Mouse (Mus musculus) MEL (cell line): ENCODE results near the gene Gm28048. TPM values are rescaled to one million over a fixed set of nuclear protein-coding genes. Genes with fewer than 3 reads are reported as not detected.

Experiments used
- DNase-seq: peaks from one replicate; pipeline ENCODE4 v3.0.0; 2011; ENCODE audit warnings: low read depth, low spot score
- H3K27ac ChIP-seq: 2 replicates; pipeline ENCODE4 v1.5.1; 2012; ENCODE audit warnings: low read depth, mild to moderate bottlenecking, control low read depth, low read length, moderate library complexity; ENCODE audit not compliant: control insufficient read depth
- H3K27me3 ChIP-seq, 2 experiments: fragments of 150-350 bp in 1 of 2; sonication (generic) in 1 of 2; 2 replicates each; pipeline ENCODE4 v1.6.1; 2012; ENCODE audit warnings: low read length in 2 of 2, mild to moderate bottlenecking in 2 of 2, improper control_type of control experiment in 1 of 2, moderate library complexity in 1 of 2; ENCODE audit not compliant: insufficient read depth in 2 of 2, control insufficient read depth in 1 of 2
- H3K36me3 ChIP-seq, 2 experiments: 2 replicates each; pipeline ENCODE4 v1.6.1; 2012 to 2014; ENCODE audit warnings: low read length in 2 of 2, improper control_type of control experiment in 1 of 2, inconsistent platforms in 1 of 2, mild to moderate bottlenecking in 1 of 2; ENCODE audit not compliant: insufficient read depth in 2 of 2, control insufficient read depth in 1 of 2
- H3K4me1 ChIP-seq, 2 experiments: fragments of 150-350 bp in 1 of 2; sonication (generic) in 1 of 2; 2 replicates each; pipeline ENCODE4 v1.6.1; 2012; ENCODE audit warnings: low read length in 2 of 2, improper control_type of control experiment in 1 of 2, mild to moderate bottlenecking in 1 of 2; ENCODE audit not compliant: insufficient read depth in 2 of 2, control insufficient read depth in 1 of 2
- H3K4me3 ChIP-seq, 2 experiments: fragments of 150-350 bp in 1 of 2; sonication (generic) in 1 of 2; 2 replicates each; pipeline ENCODE4 v1.5.1; 2012; ENCODE audit warnings: low read depth in 2 of 2, low read length in 2 of 2, mild to moderate bottlenecking in 2 of 2, moderate library complexity in 2 of 2, control low read depth in 1 of 2, improper control_type of control experiment in 1 of 2; ENCODE audit not compliant: control insufficient read depth in 1 of 2, insufficient read depth in 1 of 2
- H3K79me2 ChIP-seq: 2 replicates; pipeline ENCODE4 v1.6.1; 2012; ENCODE audit warnings: mild to moderate bottlenecking, low read length, moderate library complexity; ENCODE audit not compliant: control insufficient read depth, poor library complexity, insufficient read depth
- H3K9ac ChIP-seq: 2 replicates; pipeline ENCODE4 v1.6.1; 2012; ENCODE audit warnings: low read depth, mild to moderate bottlenecking, control low read depth, low read length, moderate library complexity; ENCODE audit not compliant: control insufficient read depth, poor library complexity, severe bottlenecking
- H3K9me3 ChIP-seq: fragments of 150-350 bp; sonication (generic); replicated peaks from 2 replicates; pipeline ENCODE4 v1.6.1; 2012; ENCODE audit warnings: mild to moderate bottlenecking, low read length, improper control_type of control experiment, moderate library complexity; ENCODE audit not compliant: insufficient read depth
- EP300 ChIP-seq, 2 experiments: IDR thresholded peaks; 2 replicates each; pipeline ENCODE4 v1.6.1; 2011; ENCODE audit warnings: improper control_type of control experiment in 2 of 2, low read length in 2 of 2, low read depth in 1 of 2, mild to moderate bottlenecking in 1 of 2
- GABPA ChIP-seq: IDR thresholded peaks from 2 replicates; pipeline ENCODE4 v1.6.1; 2012; ENCODE audit warnings: low read depth, mild to moderate bottlenecking, inconsistent platforms, low read length, improper control_type of control experiment, moderate library complexity
- GATA1 ChIP-seq: IDR thresholded peaks from 2 replicates; pipeline ENCODE4 v1.6.1; 2011; ENCODE audit warnings: low read depth, low read length, improper control_type of control experiment
- HCFC1 ChIP-seq: IDR thresholded peaks from 2 replicates; pipeline ENCODE4 v1.6.1; 2012; ENCODE audit warnings: low read depth, mild to moderate bottlenecking, inconsistent platforms, low read length, improper control_type of control experiment, moderate library complexity
- MAX ChIP-seq: IDR thresholded peaks from 2 replicates; pipeline ENCODE4 v1.6.1; 2011; ENCODE audit warnings: low read length, improper control_type of control experiment
- MXI1 ChIP-seq: IDR thresholded peaks from 2 replicates; pipeline ENCODE4 v1.6.1; 2011; ENCODE audit warnings: mild to moderate bottlenecking, low read depth, low read length, improper control_type of control experiment
- NRF1 ChIP-seq: IDR thresholded peaks from 2 replicates; pipeline ENCODE4 v1.6.1; 2014; ENCODE audit warnings: low read depth, mild to moderate bottlenecking, inconsistent platforms, low read length, improper control_type of control experiment, moderate library complexity; ENCODE audit not compliant: poor library complexity, insufficient read depth, severe bottlenecking
- POLR2A ChIP-seq, 2 experiments: IDR thresholded peaks; 2 replicates each; pipeline ENCODE4 v1.6.1; 2011 to 2012; ENCODE audit warnings: low read length in 2 of 2, mild to moderate bottlenecking in 2 of 2, control low read depth in 1 of 2, improper control_type of control experiment in 1 of 2, low read depth in 1 of 2, moderate library complexity in 1 of 2; ENCODE audit not compliant: control insufficient read depth in 1 of 2, insufficient read depth in 1 of 2, poor library complexity in 1 of 2
- POLR2AphosphoS5 ChIP-seq: IDR thresholded peaks from 2 replicates; pipeline ENCODE4 v1.6.1; 2012; ENCODE audit warnings: low read depth, borderline replicate concordance, mild to moderate bottlenecking, inconsistent platforms, low read length, moderate library complexity, mixed read lengths
- SMC3 ChIP-seq: IDR thresholded peaks from 2 replicates; pipeline ENCODE4 v1.6.1; 2011; ENCODE audit warnings: low read depth, low read length, improper control_type of control experiment
- USF2 ChIP-seq, 2 experiments: IDR thresholded peaks; 2 replicates each; pipeline ENCODE4 v1.6.1; 2011 to 2012; ENCODE audit warnings: improper control_type of control experiment in 2 of 2, low read length in 2 of 2, borderline replicate concordance in 1 of 2, inconsistent platforms in 1 of 2, low read depth in 1 of 2, mild to moderate bottlenecking in 1 of 2; ENCODE audit not compliant: insufficient read depth in 1 of 2
- ZC3H11A ChIP-seq: IDR thresholded peaks from 2 replicates; pipeline ENCODE4 v1.6.1; 2012; ENCODE audit warnings: low read depth, mild to moderate bottlenecking, inconsistent platforms, low read length, improper control_type of control experiment
- ZKSCAN1 ChIP-seq: IDR thresholded peaks from 2 replicates; pipeline ENCODE4 v1.6.1; 2012; ENCODE audit warnings: low read depth, mild to moderate bottlenecking, inconsistent platforms, low read length, improper control_type of control experiment, moderate library complexity
- ZMIZ1 ChIP-seq: IDR thresholded peaks from 2 replicates; pipeline ENCODE4 v1.6.1; 2012; ENCODE audit warnings: low read depth, mild to moderate bottlenecking, inconsistent platforms, low read length, improper control_type of control experiment, moderate library complexity
- polyA plus RNA-seq, 2 experiments: library from polyadenylated mRNA; stranded (reverse) in 1 of 2; unstranded in 1 of 2; fragments of >175 nt in 1 of 2; fragments of >200 nt in 1 of 2; gene quantifications; 2 replicates each; pipeline versions ENCODE4 v1.2.1 to v1.2.4; 2012; ENCODE audit warnings: low replicate concordance in 2 of 2, low read depth in 1 of 2; ENCODE audit not compliant: insufficient read length in 2 of 2, insufficient read depth in 1 of 2, missing spikeins in 1 of 2
- total RNA-seq: library from RNA; depleted of rRNA; stranded (reverse); fragments of 300-350 nt; gene quantifications from 2 replicates; pipeline ENCODE4 v1.2.3, GENCODE M21; 2012

Gene Gm28048
- total and polyA plus RNA-seq, 3 experiments: 8.6 to 15.0 TPM; not detected in 1

- no peak overlapping the region for H3K4me3 ChIP-seq
- no peak for TF ChIP-seq NRF1
- no peak for TF ChIP-seq MXI1
- TF ChIP-seq HCFC1: no peak
- no peak for TF ChIP-seq USF2 (IDR thresholded peaks at IDR 0.05; ENCODE audit: borderline replicate concordance in 1 of 2, insufficient read depth in 1 of 2, low read depth in 1 of 2, low read length in 2 of 2)
- no peak for DNase-seq
- H3K27me3 ChIP-seq: no peaks in the 10 kb centered on the region
- H3K4me1 ChIP-seq: peaks cover 2 to 4% of the 10 kb centered on the region in 2 experiments
- H3K9me3 ChIP-seq: no peaks in the 10 kb centered on the region
- peaks cover 0 to 2% of the 10 kb centered on the region in 2 experiments; a peak in 2 of 4 replicates for H3K36me3 ChIP-seq
- H3K79me2 ChIP-seq: no peaks in the 10 kb centered on the region
- no peak overlapping the region for H3K9ac ChIP-seq
- H3K27ac ChIP-seq: no peak overlapping the region
Observed at GRCm38 (mm10) chr11:22865635-22866246, 116.1 kb downstream of the Gm28048 start.

- peaks cover 2% of the 10 kb centered on the region; the same call in 1 of the 2 replicates for H3K79me2 ChIP-seq
- no peak for DNase-seq
- H3K4me3 ChIP-seq: no peak overlapping the region
- H3K36me3 ChIP-seq: peaks cover 0 to 5% of the 10 kb centered on the region in 2 experiments; a peak in 2 of 4 replicates
- no peak overlapping the region for H3K9ac ChIP-seq
- no peak overlapping the region for H3K27ac ChIP-seq
- TF ChIP-seq ZKSCAN1: no peak
- TF ChIP-seq GATA1: no peak
- no peak for TF ChIP-seq ZC3H11A
- TF ChIP-seq MAX: no peak
- no peak for TF ChIP-seq POLR2A (IDR thresholded peaks at IDR 0.05; ENCODE audit: control insufficient read depth in 1 of 2, insufficient read depth in 1 of 2, low read depth in 1 of 2, low read length in 2 of 2, poor library complexity in 1 of 2)
- TF ChIP-seq SMC3: no peak
- TF ChIP-seq EP300 (IDR thresholded peaks at IDR 0.05; ENCODE audit: low read depth in 1 of 2, low read length in 2 of 2): no peak
- TF ChIP-seq ZMIZ1: no peak
- TF ChIP-seq POLR2AphosphoS5: no peak
- TF ChIP-seq GABPA: no peak
- TF ChIP-seq, all 39 proteins: peak for 0
- Histone ChIP-seq H3K9me3 (no peaks in the 10 kb centered on the region), H3K4me1 (peaks cover 4 to 6% of the 10 kb centered on the region in 2 experiments), H3K27me3 (no peaks in the 10 kb centered on the region)
Observed at GRCm38 (mm10) chr11:22864305-22865060, 117.4 kb downstream of the Gm28048 start.
